Mouse (Mus musculus) activated CD4-positive, CD25-positive, alpha-beta regulatory T cell, adult 4 months (primary cell): ENCODE data around the gene G3bp2. TPM values are rescaled to one million over a fixed set of nuclear protein-coding genes. Genes with fewer than 3 reads are reported as not detected.
"Not testable (repeated sequence)": the region's sequence is repeated elsewhere in the genome, so short reads cannot be mapped to it uniquely, and the experiment has no call there.

Experiments used
- ATAC-seq: one replicate; pipeline ENCODE4 v1.8.0; 2017
- polyA plus RNA-seq, 2 experiments: library from polyadenylated mRNA; unstranded; fragments of 100-300 nt; shearing (Covaris generic); gene quantifications; one replicate each; pipeline ENCODE4 v1.2.1; 2017

G3bp2 gene
- 100 to 1,000 TPM; 204 to 221 TPM for polyA plus RNA-seq

- ATAC-seq, result peak; percentile 91
These were observed at the start of gene G3bp2 for GRCm38 (mm10) chr5:92083417-92084038. G3bp2 (minus strand) TSS chr5:92083719.

- ATAC-seq, result not testable (repeated sequence)
These were observed 49.5 kb upstream of the G3bp2 start for GRCm38 (mm10) chr5:92133006-92133405.

GRCm38 (mm10) chr5:92132127-92132526 lies 48.6 kb upstream of the G3bp2 start:
- no peak for ATAC-seq

- no peak for ATAC-seq
These were observed 46.6 kb upstream of the G3bp2 start for GRCm38 (mm10) chr5:92130040-92130682.

- no peak for ATAC-seq
These were observed 45.8 kb upstream of the G3bp2 start for GRCm38 (mm10) chr5:92129321-92129768.

GRCm38 (mm10) chr5:92128570-92128969 lies 45.1 kb upstream of the G3bp2 start:
- no peak for ATAC-seq

- ATAC-seq, result no peak
These were observed 44.2 kb upstream of the G3bp2 start for GRCm38 (mm10) chr5:92127751-92128150.

- no peak for ATAC-seq
These were observed 43.7 kb upstream of the G3bp2 start for GRCm38 (mm10) chr5:92127141-92127625.

- no peak for ATAC-seq
These were observed 41.9 kb upstream of the G3bp2 start for GRCm38 (mm10) chr5:92125446-92125845.

- ATAC-seq, result no peak
These were observed 38.1 kb upstream of the G3bp2 start for GRCm38 (mm10) chr5:92121636-92122035.

- peak; percentile 96 for ATAC-seq
These were observed 34.4 kb upstream of the G3bp2 start for GRCm38 (mm10) chr5:92117823-92118403.

GRCm38 (mm10) chr5:92114939-92115338 lies 31.4 kb upstream of the G3bp2 start:
- no peak for ATAC-seq

GRCm38 (mm10) chr5:92114223-92114622 lies 30.7 kb upstream of the G3bp2 start:
- no peak for ATAC-seq

GRCm38 (mm10) chr5:92113484-92113883 lies 30.0 kb upstream of the G3bp2 start:
- ATAC-seq, result no peak

- ATAC-seq, result no peak
These were observed 29.1 kb upstream of the G3bp2 start for GRCm38 (mm10) chr5:92112585-92112984.

GRCm38 (mm10) chr5:92112175-92112574 lies 28.7 kb upstream of the G3bp2 start:
- no peak for ATAC-seq

GRCm38 (mm10) chr5:92110818-92111355 lies 27.4 kb upstream of the G3bp2 start:
- ATAC-seq, result no peak

- no peak for ATAC-seq
These were observed 23.8 kb upstream of the G3bp2 start for GRCm38 (mm10) chr5:92107282-92107681.

- ATAC-seq, result no peak
These were observed 23.0 kb upstream of the G3bp2 start for GRCm38 (mm10) chr5:92106327-92107125.

- ATAC-seq, result no peak
These were observed 20.4 kb upstream of the G3bp2 start for GRCm38 (mm10) chr5:92103816-92104415.

- peak; percentile 88 for ATAC-seq
These were observed 19.5 kb upstream of the G3bp2 start for GRCm38 (mm10) chr5:92103062-92103461.

- ATAC-seq, result no peak
These were observed 18.1 kb upstream of the G3bp2 start for GRCm38 (mm10) chr5:92101601-92102000.
